Mouse (Mus musculus): ENCODE measurements around the gene Dntt.

DNA sequence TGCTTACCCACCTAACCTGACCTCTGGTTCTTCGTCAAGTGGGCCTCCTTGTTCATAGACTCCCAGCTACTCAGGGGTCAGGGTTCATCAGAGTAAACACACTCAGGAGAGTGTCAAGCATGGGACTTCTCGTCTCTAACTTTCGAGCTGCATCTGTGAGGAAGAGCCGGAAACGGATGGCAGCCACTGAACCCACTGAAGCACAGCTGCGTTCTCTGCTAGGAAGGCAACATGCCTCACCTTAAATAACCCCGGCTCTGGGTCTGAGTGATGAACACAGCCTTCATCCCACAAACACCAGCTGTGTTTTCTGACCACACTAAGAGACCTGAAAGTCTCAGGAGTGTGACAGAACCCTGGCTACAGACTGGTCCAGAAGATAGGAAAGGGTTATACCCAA, 10.0 kb downstream of the Dntt start:
- TF ChIP-seq CTCF (IDR thresholded peaks at IDR 0.05; ENCODE audit: low read depth) (no peak), EP300 (optimal IDR thresholded peaks at IDR 0.05) (no peak)
